Mouse (Mus musculus) neural tube, embryonic 11.5 days (tissue): ENCODE measurements around the gene Olfr1216. TPM values are rescaled to one million over a fixed set of nuclear protein-coding genes. Genes with fewer than 3 reads are reported as not detected.
"Not testable (repeated sequence)": the region's sequence is repeated elsewhere in the genome, so short reads cannot be mapped to it uniquely, and the experiment has no call there.

ENCODE experiments used
- ATAC-seq: fragments of 200-750 bp; cut with Nextera tagmentation; 2 replicates; pipeline ENCODE4 v1.8.0; 2017; ENCODE audit warnings: moderate number of reproducible peaks, mild to moderate bottlenecking, moderate TSS enrichment, moderate library complexity; ENCODE audit not compliant: insufficient read depth, low FRiP score, low TSS enrichment
- DNase-seq: peaks from one replicate; pipeline ENCODE4 v3.0.0-alpha.2; 2015; ENCODE audit warnings: low spot score
- H3K27ac ChIP-seq: fragments of 300-500 bp; sonication (generic); 2 replicates; pipeline ENCODE4 v1.5.1; 2014; ENCODE audit warnings: low read depth, mild to moderate bottlenecking, low read length
- H3K27me3 ChIP-seq: fragments of 300-500 bp; sonication (generic); 2 replicates; pipeline ENCODE4 v1.6.1; 2014; ENCODE audit warnings: mild to moderate bottlenecking, low read length, mixed read lengths; ENCODE audit not compliant: control insufficient read depth, insufficient read depth
- H3K36me3 ChIP-seq: fragments of 300-500 bp; sonication (generic); 2 replicates; pipeline ENCODE4 v1.6.1; 2014; ENCODE audit warnings: mild to moderate bottlenecking, low read length, moderate library complexity, mixed read lengths; ENCODE audit not compliant: control insufficient read depth, insufficient read depth
- H3K4me1 ChIP-seq: fragments of 300-500 bp; sonication (generic); 2 replicates; pipeline ENCODE4 v1.6.1; 2014; ENCODE audit warnings: low read length, mixed read lengths; ENCODE audit not compliant: control insufficient read depth, insufficient read depth
- H3K4me2 ChIP-seq: fragments of 300-500 bp; sonication (generic); 2 replicates; pipeline ENCODE4 v1.6.1; 2014; ENCODE audit warnings: low read depth, mild to moderate bottlenecking, moderate library complexity
- H3K4me3 ChIP-seq: fragments of 300-500 bp; sonication (generic); 2 replicates; pipeline ENCODE4 v1.5.1; 2014; ENCODE audit warnings: low read depth, low read length
- H3K9ac ChIP-seq: fragments of 300-500 bp; sonication (generic); 2 replicates; pipeline ENCODE4 v1.6.1; 2014; ENCODE audit warnings: mild to moderate bottlenecking, low read length
- H3K9me3 ChIP-seq: fragments of 300-500 bp; sonication (generic); 2 replicates; pipeline ENCODE4 v1.6.1; 2016; ENCODE audit warnings: low read length; ENCODE audit not compliant: control insufficient read depth
- WGBS: fragments of 180-500 bp; shearing (Covaris S2); extraction: QIAGEN DNeasy Blood & Tissue Kit; methylation state at CpG from one replicate; pipeline ENCODE4 v1.1.7; 2014; 5-methylcytosine and 5-hydroxymethylcytosine counted together
- polyA plus RNA-seq: library from polyadenylated mRNA; unstranded; fragments of >200 nt; fragmentation: Nextera tagmentation; extraction: Ambion mirVana; gene quantifications from 2 replicates; pipeline ENCODE4 v1.2.1, GENCODE M21; 2014

Olfr1216 gene
- not detected in 2 replicates for polyA plus RNA-seq

- Histone ChIP-seq H3K9ac (no peak within 1 kb of the TSS), H3K36me3 (no peaks in the 10 kb centered on the region), H3K9me3 (no peaks in the 10 kb centered on the region), H3K27me3 (no peaks in the 10 kb centered on the region), H3K4me3 (no peak within 1 kb of the TSS), H3K4me1 (no peaks in the 10 kb centered on the region), H3K4me2 (no peak within 1 kb of the TSS), H3K27ac (no peak within 1 kb of the TSS)
- DNase-seq (no peak), ATAC-seq (no peak)
- 93% methylated on average over 1 of the region's 1 CpGs for WGBS
Observed at GRCm38 (mm10) chr2:89018240-89018639, at the start of gene Olfr1216. Olfr1216 (minus strand) TSS chr2:89018340.

GRCm38 (mm10) chr2:89061087-89061486 is 42.9 kb upstream of the Olfr1216 start, which contains the start of gene Olfr1218:
Olfr1218 (minus strand) TSS chr2:89061187.
- ATAC-seq (no peak), DNase-seq (no peak)
- Histone ChIP-seq H3K9ac (no peak within 1 kb of the TSS), H3K36me3 (no peaks in the 10 kb centered on the region), H3K27me3 (no peaks in the 10 kb centered on the region), H3K27ac (no peak within 1 kb of the TSS), H3K9me3 (no peaks in the 10 kb centered on the region), H3K4me2 (no peak within 1 kb of the TSS), H3K4me3 (no peak within 1 kb of the TSS), H3K4me1 (no peaks in the 10 kb centered on the region)

- DNase-seq (no peak), ATAC-seq (no peak)
- H3K27ac ChIP-seq: no peak within 1 kb of the TSS
- H3K4me3 ChIP-seq: no peak within 1 kb of the TSS
- no peaks in the 10 kb centered on the region for H3K4me1 ChIP-seq
- WGBS: 78% methylated on average over 2 of the region's 2 CpGs
- H3K4me2 ChIP-seq: no peak within 1 kb of the TSS
- H3K9ac ChIP-seq: no peak within 1 kb of the TSS
- H3K9me3 ChIP-seq: no peaks in the 10 kb centered on the region
- H3K36me3 ChIP-seq: no peaks in the 10 kb centered on the region
- H3K27me3 ChIP-seq: no peaks in the 10 kb centered on the region
Observed at GRCm38 (mm10) chr2:89031965-89032364, 13.8 kb upstream of the Olfr1216 start, which contains the start of gene Olfr1217. Olfr1217 (minus strand) TSS chr2:89032065.

GRCm38 (mm10) chr2:89021436-89021835 is 3.3 kb upstream of the Olfr1216 start:
- H3K9me3 ChIP-seq, H3K9ac ChIP-seq, ATAC-seq, H3K27me3 ChIP-seq, H3K4me1 ChIP-seq, H3K27ac ChIP-seq, H3K4me3 ChIP-seq, H3K4me2 ChIP-seq, DNase-seq, H3K36me3 ChIP-seq: not testable (repeated sequence)
- WGBS: 74% methylated on average over 3 of the region's 3 CpGs

GRCm38 (mm10) chr2:89006873-89007272 is 11.3 kb downstream of the Olfr1216 start, which contains the start of gene Olfr1215:
Olfr1215 (minus strand) TSS chr2:89006973.
- H3K27ac ChIP-seq: no peak within 1 kb of the TSS
- no peak for ATAC-seq
- no peak within 1 kb of the TSS for H3K4me2 ChIP-seq
- H3K27me3 ChIP-seq: no peaks in the 10 kb centered on the region
- H3K9me3 ChIP-seq: no peaks in the 10 kb centered on the region
- 76% methylated on average over 2 of the region's 2 CpGs for WGBS
- no peak for DNase-seq
- no peaks in the 10 kb centered on the region for H3K4me1 ChIP-seq
- no peak within 1 kb of the TSS for H3K9ac ChIP-seq
- no peak within 1 kb of the TSS for H3K4me3 ChIP-seq
- H3K36me3 ChIP-seq: no peaks in the 10 kb centered on the region

- Histone ChIP-seq H3K27ac (no peak within 1 kb of the TSS), H3K4me1 (no peaks in the 10 kb centered on the region), H3K9me3 (no peaks in the 10 kb centered on the region), H3K4me3 (no peak within 1 kb of the TSS), H3K9ac (no peak within 1 kb of the TSS), H3K36me3 (no peaks in the 10 kb centered on the region), H3K27me3 (no peaks in the 10 kb centered on the region), H3K4me2 (no peak within 1 kb of the TSS)
- no peak for ATAC-seq
- DNase-seq: no peak
- WGBS: 86% methylated on average over 1 of the region's 1 CpGs
Observed at GRCm38 (mm10) chr2:88992553-88992952, 25.6 kb downstream of the Olfr1216 start, which contains the start of gene Olfr1214. Olfr1214 (minus strand) TSS chr2:88992653.

- Histone ChIP-seq H3K27ac (no peak within 1 kb of the TSS), H3K4me2 (no peak within 1 kb of the TSS)
- WGBS: 79% methylated on average over 1 of the region's 1 CpGs
Observed at GRCm38 (mm10) chr2:88980181-88980580, 38.0 kb downstream of the Olfr1216 start, which contains the start of gene Gm13762. Gm13762 (minus strand) TSS chr2:88980281.

More at GRCm38 (mm10) chr2:88980181-88980580, 38.0 kb downstream of the Olfr1216 start, which contains the start of gene Gm13762:
- Histone ChIP-seq H3K27me3 (no peaks in the 10 kb centered on the region), H3K4me3 (no peak within 1 kb of the TSS), H3K9ac (no peak within 1 kb of the TSS), H3K9me3 (no peaks in the 10 kb centered on the region), H3K36me3 (no peaks in the 10 kb centered on the region), H3K4me1 (no peaks in the 10 kb centered on the region)
- DNase-seq (no peak), ATAC-seq (no peak)

Other genes with a start within 250 kb of the Olfr1216 start
- gene Olfr1200, start 247.9 kb downstream of the Olfr1216 start, polyA plus RNA-seq: not detected in 2 replicates
- not detected in 2 replicates for gene Olfr1201, start 225.3 kb downstream of the Olfr1216 start, polyA plus RNA-seq
- not detected in 2 replicates for gene Olfr1202, start 203.8 kb downstream of the Olfr1216 start, polyA plus RNA-seq
- gene Olfr1205, start 188.6 kb downstream of the Olfr1216 start, polyA plus RNA-seq: not detected in 2 replicates
- gene Olfr1204, start 169.0 kb downstream of the Olfr1216 start, polyA plus RNA-seq: not detected in 2 replicates
- gene Olfr1206, start 155.1 kb downstream of the Olfr1216 start, polyA plus RNA-seq: not detected in 2 replicates
- gene Olfr1208, start 116.0 kb downstream of the Olfr1216 start, polyA plus RNA-seq: not detected in 2 replicates
- not detected in 2 replicates for gene Olfr1209, start 103.2 kb downstream of the Olfr1216 start, polyA plus RNA-seq
- gene Olfr1211, start 80.2 kb downstream of the Olfr1216 start, polyA plus RNA-seq: not detected in 2 replicates
- not detected in 2 replicates for gene Olfr1212, start 64.4 kb downstream of the Olfr1216 start, polyA plus RNA-seq
- gene Gm13762, start 38.1 kb downstream of the Olfr1216 start, polyA plus RNA-seq: not detected in 2 replicates
- not detected in 2 replicates for gene Olfr1214, start 25.7 kb downstream of the Olfr1216 start, polyA plus RNA-seq
- gene Olfr1215, start 11.4 kb downstream of the Olfr1216 start, polyA plus RNA-seq: not detected in 2 replicates
- not detected in 2 replicates for gene Olfr1217, start 13.7 kb upstream of the Olfr1216 start, polyA plus RNA-seq
- gene Olfr1218, start 42.8 kb upstream of the Olfr1216 start, polyA plus RNA-seq: not detected in 2 replicates
- gene Olfr1219, start 65.2 kb upstream of the Olfr1216 start, polyA plus RNA-seq: not detected in 2 replicates
- not detected in 2 replicates for gene Olfr1220, start 88.5 kb upstream of the Olfr1216 start, polyA plus RNA-seq
- gene Olfr1221, start 98.9 kb upstream of the Olfr1216 start, polyA plus RNA-seq: not detected in 2 replicates
- gene Olfr1222, start 114.7 kb upstream of the Olfr1216 start, polyA plus RNA-seq: not detected in 2 replicates
- not detected in 2 replicates for gene Olfr1223, start 133.2 kb upstream of the Olfr1216 start, polyA plus RNA-seq
- not detected in 2 replicates for gene Olfr1224-ps1, start 145.8 kb upstream of the Olfr1216 start, polyA plus RNA-seq
- gene Olfr1225, start 156.3 kb upstream of the Olfr1216 start, polyA plus RNA-seq: not detected in 2 replicates
- not detected in 2 replicates for gene Olfr1226, start 181.7 kb upstream of the Olfr1216 start, polyA plus RNA-seq
- not detected in 2 replicates for gene Olfr1228, start 235.7 kb upstream of the Olfr1216 start, polyA plus RNA-seq